Mouse (Mus musculus) lung, postnatal 36 days (tissue): Measurements from ENCODE around the gene Ccl24.
A peak's percentile ranks its signal among the peaks of the same experiment; 100 is the strongest.
"Not testable (repeated sequence)": the region's sequence is repeated elsewhere in the genome, so short reads cannot be mapped to it uniquely, and the experiment has no call there.

Experiments
- DNase-seq: peaks from one replicate; pipeline ENCODE4 v3.0.0; 2022; ENCODE audit warnings: mixed read lengths

The Ccl24 gene

GRCm38 (mm10) chr5:135573006-135573405 is at the start of gene Ccl24:
Gene Ccl24 (minus strand): TSS chr5:135573049.
- peak; percentile 11 for DNase-seq

GRCm38 (mm10) chr5:135621725-135622124 is 48.9 kb upstream of the Ccl24 start:
- no peak for DNase-seq

GRCm38 (mm10) chr5:135620526-135620925 is 47.7 kb upstream of the Ccl24 start:
- no peak for DNase-seq

GRCm38 (mm10) chr5:135619741-135620140 is 46.9 kb upstream of the Ccl24 start:
- DNase-seq = not testable (repeated sequence)

- DNase-seq = no peak
Measured at GRCm38 (mm10) chr5:135609794-135610193, 36.9 kb upstream of the Ccl24 start.

GRCm38 (mm10) chr5:135607581-135607980 is 34.7 kb upstream of the Ccl24 start:
- no peak for DNase-seq

- DNase-seq = not testable (repeated sequence)
Measured at GRCm38 (mm10) chr5:135606717-135607116, 33.9 kb upstream of the Ccl24 start.

GRCm38 (mm10) chr5:135604643-135605042 is 31.8 kb upstream of the Ccl24 start:
- DNase-seq = not testable (repeated sequence)

GRCm38 (mm10) chr5:135589996-135590784 is 17.3 kb upstream of the Ccl24 start:
- no peak for DNase-seq

GRCm38 (mm10) chr5:135587764-135588163 is 14.9 kb upstream of the Ccl24 start:
- no peak for DNase-seq

- no peak for DNase-seq
Measured at GRCm38 (mm10) chr5:135585691-135586090, 12.8 kb upstream of the Ccl24 start.

- DNase-seq = no peak
Measured at GRCm38 (mm10) chr5:135582330-135582729, 9.5 kb upstream of the Ccl24 start.

- no peak for DNase-seq
Measured at GRCm38 (mm10) chr5:135579331-135579751, 6.5 kb upstream of the Ccl24 start.

- DNase-seq = no peak
Measured at GRCm38 (mm10) chr5:135576055-135576454, 3.2 kb upstream of the Ccl24 start.

GRCm38 (mm10) chr5:135568698-135569097 is 4.2 kb downstream of the Ccl24 start:
- DNase-seq = no peak

- no peak for DNase-seq
Measured at GRCm38 (mm10) chr5:135567556-135568265, 5.1 kb downstream of the Ccl24 start.

- DNase-seq = no peak
Measured at GRCm38 (mm10) chr5:135563469-135563868, 9.4 kb downstream of the Ccl24 start, which contains the start of gene Ccl26. Gene Ccl26 (minus strand): TSS chr5:135563569.

GRCm38 (mm10) chr5:135557671-135558070 is 15.2 kb downstream of the Ccl24 start:
- no peak for DNase-seq

- DNase-seq = no peak
Measured at GRCm38 (mm10) chr5:135557051-135557450, 15.8 kb downstream of the Ccl24 start.

GRCm38 (mm10) chr5:135556259-135556658 is 16.6 kb downstream of the Ccl24 start:
- no peak for DNase-seq

GRCm38 (mm10) chr5:135551591-135551990 is 21.3 kb downstream of the Ccl24 start:
- no peak for DNase-seq

GRCm38 (mm10) chr5:135550910-135551309 is 21.9 kb downstream of the Ccl24 start:
- peak; percentile 69 for DNase-seq

- DNase-seq = no peak
Measured at GRCm38 (mm10) chr5:135547990-135548389, 24.9 kb downstream of the Ccl24 start.
